Mouse (Mus musculus): ENCODE results near the gene 1700023F06Rik.

DNA sequence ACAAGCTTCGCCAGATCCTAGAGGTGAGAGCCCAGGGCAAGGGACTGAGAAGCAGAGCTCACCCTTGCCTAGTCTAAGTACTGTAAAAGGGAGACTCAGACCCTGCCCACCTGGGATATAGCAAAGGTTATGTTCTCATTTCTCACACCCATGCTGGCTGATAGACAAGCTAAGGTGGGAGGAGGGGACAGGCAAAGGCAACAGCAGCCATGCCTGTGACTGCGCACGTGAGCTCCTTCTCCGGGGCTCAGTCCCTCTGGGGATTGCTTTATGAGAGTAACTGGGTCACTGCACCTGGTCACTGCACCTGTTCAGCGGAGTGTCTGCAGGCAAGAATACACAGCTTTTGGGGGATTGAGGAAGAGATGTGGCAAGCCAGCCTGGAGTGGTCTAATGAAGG lies 12.7 kb downstream of the 1700023F06Rik start:
- TF ChIP-seq CTCF (IDR thresholded peaks at IDR 0.05; ENCODE audit: extremely low read depth, insufficient read length, insufficient replicate concordance, low read depth, low read length): no peak
- TF ChIP-seq POLR2A (IDR thresholded peaks at IDR 0.05; ENCODE audit: low read depth, low read length): no peak
